Mouse (Mus musculus) CH12.LX (cell line): ENCODE data around the gene Cct8. TPM values are rescaled to one million over a fixed set of nuclear protein-coding genes. Genes with fewer than 3 reads are reported as not detected.

Experiments
- DNase-seq: peaks from one replicate; pipeline ENCODE4 v3.0.0-alpha.2; 2013; ENCODE audit errors: extremely low read depth
- H3K27ac ChIP-seq: 2 replicates; pipeline ENCODE4 v1.5.1; 2012; ENCODE audit warnings: low read depth, mild to moderate bottlenecking, control low read depth, moderate library complexity; ENCODE audit not compliant: insufficient read depth
- H3K27me3 ChIP-seq: replicated peaks from 2 replicates; pipeline ENCODE3; 2012; ENCODE audit warnings: inconsistent platforms
- H3K36me3 ChIP-seq, 2 experiments: replicated peaks in 1 of 2; 2 replicates each; pipeline versions ENCODE3 to v1.6.1; 2012; ENCODE audit warnings: inconsistent platforms in 1 of 2, low read length in 1 of 2, mild to moderate bottlenecking in 1 of 2, mixed read lengths in 1 of 2, moderate library complexity in 1 of 2; ENCODE audit not compliant: control insufficient read depth in 1 of 2, insufficient read depth in 1 of 2
- H3K4me1 ChIP-seq, 2 experiments: 2 replicates each; pipeline ENCODE4 v1.6.1; 2012; ENCODE audit warnings: inconsistent platforms in 1 of 2, moderate library complexity in 1 of 2; ENCODE audit not compliant: insufficient read depth in 2 of 2, control insufficient read depth in 1 of 2
- H3K4me2 ChIP-seq: 2 replicates; pipeline ENCODE4 v1.6.1; 2012; ENCODE audit warnings: low read depth, mild to moderate bottlenecking, control low read depth; ENCODE audit not compliant: poor library complexity, insufficient read depth, severe bottlenecking
- H3K4me3 ChIP-seq, 3 experiments: fragments of 150-350 bp in 1 of 3; sonication (generic) in 1 of 3; replicated peaks in 1 of 3; 2 replicates each; pipeline versions ENCODE3 to v1.5.1; 2011 to 2012; ENCODE audit warnings: low read depth in 2 of 3, low read length in 2 of 3, mild to moderate bottlenecking in 2 of 3, moderate library complexity in 2 of 3, control low read depth in 1 of 3, improper control_type of control experiment in 1 of 3, inconsistent platforms in 1 of 3, mixed read lengths in 1 of 3; ENCODE audit not compliant: poor library complexity in 1 of 3
- H3K79me2 ChIP-seq: replicated peaks from 2 replicates; pipeline ENCODE4 v1.6.1; 2012; ENCODE audit warnings: mild to moderate bottlenecking, moderate library complexity; ENCODE audit not compliant: control insufficient read depth, poor library complexity, insufficient read depth, severe bottlenecking; ENCODE audit errors: extremely low read depth
- H3K9ac ChIP-seq: 2 replicates; pipeline ENCODE4 v1.6.1; 2012; ENCODE audit warnings: low read depth, mild to moderate bottlenecking, control low read depth, moderate library complexity; ENCODE audit not compliant: insufficient read depth
- H3K9me3 ChIP-seq: replicated peaks from 2 replicates; pipeline ENCODE3; 2012; ENCODE audit warnings: low read length, inconsistent platforms, mixed read lengths
- BHLHE40 ChIP-seq: IDR thresholded peaks from 2 replicates; pipeline ENCODE4 v1.6.1; 2011; ENCODE audit warnings: mild to moderate bottlenecking, low read depth, low read length, improper control_type of control experiment
- CHD1 ChIP-seq: IDR thresholded peaks from 2 replicates; pipeline ENCODE4 v1.6.1; 2012; ENCODE audit warnings: low read depth, low read length, improper control_type of control experiment, inconsistent platforms
- CHD2 ChIP-seq: IDR thresholded peaks from 2 replicates; pipeline ENCODE4 v1.6.1; 2011; ENCODE audit warnings: low read length, improper control_type of control experiment
- CTCF ChIP-seq, 2 experiments: IDR thresholded peaks in 1 of 2; conservative IDR thresholded peaks in 1 of 2; 2 replicates each; pipeline ENCODE4 v1.5.1; 2011 to 2012; ENCODE audit warnings: low read depth in 2 of 2, low read length in 2 of 2, improper control_type of control experiment in 1 of 2, inconsistent platforms in 1 of 2, mild to moderate bottlenecking in 1 of 2, moderate library complexity in 1 of 2
- E2F4 ChIP-seq: IDR thresholded peaks from 2 replicates; pipeline ENCODE4 v1.6.1; 2011; ENCODE audit warnings: low read depth, low read length, improper control_type of control experiment; ENCODE audit not compliant: insufficient replicate concordance
- ELF1 ChIP-seq: IDR thresholded peaks from 2 replicates; pipeline ENCODE4 v1.6.1; 2014; ENCODE audit warnings: low read depth, mild to moderate bottlenecking, inconsistent platforms, low read length, improper control_type of control experiment
- EP300 ChIP-seq: IDR thresholded peaks from 2 replicates; pipeline ENCODE4 v1.6.1; 2011; ENCODE audit warnings: low read length, improper control_type of control experiment
- ETS1 ChIP-seq: conservative IDR thresholded peaks from 2 replicates; pipeline ENCODE4 v1.6.1; 2012; ENCODE audit warnings: low read depth, mild to moderate bottlenecking, inconsistent platforms, low read length, improper control_type of control experiment, moderate library complexity
- GABPA ChIP-seq: IDR thresholded peaks from 2 replicates; pipeline ENCODE4 v1.6.1; 2012; ENCODE audit warnings: low read depth, low read length, improper control_type of control experiment, inconsistent platforms; ENCODE audit not compliant: insufficient replicate concordance
- HCFC1 ChIP-seq: IDR thresholded peaks from 2 replicates; pipeline ENCODE4 v1.6.1; 2012; ENCODE audit warnings: low read depth, mild to moderate bottlenecking, inconsistent platforms, low read length, improper control_type of control experiment
- IRF4 ChIP-seq: IDR thresholded peaks from 2 replicates; pipeline ENCODE4 v1.6.1; 2014; ENCODE audit warnings: low read depth, mild to moderate bottlenecking, inconsistent platforms, low read length, improper control_type of control experiment
- JUN ChIP-seq: IDR thresholded peaks from 2 replicates; pipeline ENCODE4 v1.6.1; 2011; ENCODE audit warnings: low read depth, mild to moderate bottlenecking, low read length, improper control_type of control experiment, moderate library complexity; ENCODE audit not compliant: insufficient read depth
- JUND ChIP-seq: conservative IDR thresholded peaks from 2 replicates; pipeline ENCODE4 v1.6.1; 2011; ENCODE audit warnings: low read depth, low read length, improper control_type of control experiment
- KAT2A ChIP-seq: IDR thresholded peaks from 2 replicates; pipeline ENCODE4 v1.6.1; 2012; ENCODE audit warnings: low read length, improper control_type of control experiment, inconsistent platforms; ENCODE audit not compliant: insufficient replicate concordance
- MAFK ChIP-seq: IDR thresholded peaks from 2 replicates; pipeline ENCODE4 v1.6.1; 2011; ENCODE audit warnings: low read length, improper control_type of control experiment; ENCODE audit not compliant: insufficient replicate concordance
- MAX ChIP-seq: IDR thresholded peaks from 2 replicates; pipeline ENCODE4 v1.6.1; 2011; ENCODE audit warnings: low read length, improper control_type of control experiment
- MAZ ChIP-seq: IDR thresholded peaks from 2 replicates; pipeline ENCODE4 v1.6.1; 2012; ENCODE audit warnings: low read depth, mild to moderate bottlenecking, inconsistent platforms, low read length, improper control_type of control experiment, moderate library complexity
- MEF2A ChIP-seq: IDR thresholded peaks from 2 replicates; pipeline ENCODE4 v1.6.1; 2014; ENCODE audit warnings: low read depth, mild to moderate bottlenecking, inconsistent platforms, low read length, improper control_type of control experiment, borderline replicate concordance
- MXI1 ChIP-seq: IDR thresholded peaks from 2 replicates; pipeline ENCODE4 v1.6.1; 2011; ENCODE audit warnings: mild to moderate bottlenecking, low read depth, low read length, improper control_type of control experiment
- MYC ChIP-seq: IDR thresholded peaks from 2 replicates; pipeline ENCODE4 v1.6.1; 2011; ENCODE audit warnings: low read depth, mild to moderate bottlenecking, improper control_type of control experiment, low read length
- NELFE ChIP-seq: IDR thresholded peaks from 2 replicates; pipeline ENCODE4 v1.6.1; 2011; ENCODE audit warnings: low read depth, low read length, improper control_type of control experiment
- NRF1 ChIP-seq: IDR thresholded peaks from 2 replicates; pipeline ENCODE4 v1.6.1; 2014; ENCODE audit warnings: low read depth, mild to moderate bottlenecking, inconsistent platforms, low read length, improper control_type of control experiment, moderate library complexity
- PAX5 ChIP-seq: IDR thresholded peaks from 2 replicates; pipeline ENCODE4 v1.6.1; 2012; ENCODE audit warnings: low read length, inconsistent platforms, mixed read lengths
- POLR2A ChIP-seq: IDR thresholded peaks from 2 replicates; pipeline ENCODE4 v1.6.1; 2011; ENCODE audit warnings: low read depth, mild to moderate bottlenecking, improper control_type of control experiment, low read length
- POLR2AphosphoS2 ChIP-seq: IDR thresholded peaks from 2 replicates; pipeline ENCODE4 v1.6.1; 2011; ENCODE audit warnings: low read depth, low read length, improper control_type of control experiment
- RAD21 ChIP-seq: IDR thresholded peaks from 2 replicates; pipeline ENCODE4 v1.6.1; 2011; ENCODE audit warnings: low read depth, mild to moderate bottlenecking, low read length, improper control_type of control experiment, moderate library complexity
- RCOR1 ChIP-seq: conservative IDR thresholded peaks from 2 replicates; pipeline ENCODE4 v1.6.1; 2012; ENCODE audit warnings: low read depth, mild to moderate bottlenecking, inconsistent platforms, low read length, improper control_type of control experiment
- SIN3A ChIP-seq: IDR thresholded peaks from 2 replicates; pipeline ENCODE4 v1.6.1; 2012; ENCODE audit warnings: low read length, improper control_type of control experiment, inconsistent platforms
- SMC3 ChIP-seq: IDR thresholded peaks from 2 replicates; pipeline ENCODE4 v1.6.1; 2011; ENCODE audit warnings: low read depth, low read length, improper control_type of control experiment
- TBP ChIP-seq: conservative IDR thresholded peaks from 2 replicates; pipeline ENCODE4 v1.6.1; 2011; ENCODE audit warnings: low read depth, low read length, improper control_type of control experiment
- TCF12 ChIP-seq: IDR thresholded peaks from 2 replicates; pipeline ENCODE4 v1.6.1; 2014; ENCODE audit warnings: low read depth, mild to moderate bottlenecking, inconsistent platforms, low read length, improper control_type of control experiment
- UBTF ChIP-seq: IDR thresholded peaks from 2 replicates; pipeline ENCODE4 v1.6.1; 2012; ENCODE audit warnings: low read depth, mild to moderate bottlenecking, inconsistent platforms, low read length, improper control_type of control experiment, moderate library complexity
- USF1 ChIP-seq: IDR thresholded peaks from 2 replicates; pipeline ENCODE4 v1.6.1; 2014; ENCODE audit warnings: low read depth, mild to moderate bottlenecking, inconsistent platforms, low read length, improper control_type of control experiment
- USF2 ChIP-seq: conservative IDR thresholded peaks from 2 replicates; pipeline ENCODE4 v1.6.1; 2011; ENCODE audit warnings: low read depth, low read length, improper control_type of control experiment
- ZC3H11A ChIP-seq: IDR thresholded peaks from 2 replicates; pipeline ENCODE4 v1.6.1; 2012; ENCODE audit warnings: low read depth, mild to moderate bottlenecking, inconsistent platforms, low read length, improper control_type of control experiment
- ZKSCAN1 ChIP-seq: IDR thresholded peaks from 2 replicates; pipeline ENCODE4 v1.6.1; 2012; ENCODE audit warnings: low read depth, inconsistent platforms, low read length, improper control_type of control experiment, borderline replicate concordance
- ZMIZ1 ChIP-seq: IDR thresholded peaks from 2 replicates; pipeline ENCODE4 v1.6.1; 2012; ENCODE audit warnings: low read depth, mild to moderate bottlenecking, inconsistent platforms, low read length, improper control_type of control experiment
- ZNF384 ChIP-seq: IDR thresholded peaks from 2 replicates; pipeline ENCODE4 v1.6.1; 2012; ENCODE audit warnings: low read depth, low read length, improper control_type of control experiment, inconsistent platforms
- dilution Hi-C: fragments of 300-500 bp; cut with MboI; formaldehyde crosslinking; loops from 2 replicates; pipeline ENCODE4 v1.14.3; 2020; ENCODE audit warnings: low sequenced_read_pairs; ENCODE audit not compliant: extremely low pct_unique_long_range_greater_than_20kb, extremely low pct_ligation_motif_present
- in situ Hi-C: fragments of 300-500 bp; cut with MboI; formaldehyde crosslinking; loops from 3 replicates; pipeline ENCODE4 v1.14.3; 2019; ENCODE audit warnings: low sequenced_read_pairs, low pct_ligation_motif_present, low pct_unique_long_range_greater_than_20kb, mixed read lengths
- polyA plus RNA-seq: library from polyadenylated mRNA; unstranded; fragments of >175 nt; gene quantifications from 2 replicates; pipeline ENCODE4 v1.2.1, GENCODE M21; 2012; ENCODE audit warnings: low read depth; ENCODE audit not compliant: insufficient read length
- total RNA-seq, 2 experiments: library from RNA; depleted of rRNA; stranded (reverse); fragments of 300-350 nt in 1 of 2; fragments of >200 nt in 1 of 2; gene quantifications; 2 replicates each; pipeline ENCODE4 v1.2.3; 2012 to 2014

Gene Cct8
- total and polyA plus RNA-seq, 3 experiments: 350 to 1,169 (median 863) TPM

DNA sequence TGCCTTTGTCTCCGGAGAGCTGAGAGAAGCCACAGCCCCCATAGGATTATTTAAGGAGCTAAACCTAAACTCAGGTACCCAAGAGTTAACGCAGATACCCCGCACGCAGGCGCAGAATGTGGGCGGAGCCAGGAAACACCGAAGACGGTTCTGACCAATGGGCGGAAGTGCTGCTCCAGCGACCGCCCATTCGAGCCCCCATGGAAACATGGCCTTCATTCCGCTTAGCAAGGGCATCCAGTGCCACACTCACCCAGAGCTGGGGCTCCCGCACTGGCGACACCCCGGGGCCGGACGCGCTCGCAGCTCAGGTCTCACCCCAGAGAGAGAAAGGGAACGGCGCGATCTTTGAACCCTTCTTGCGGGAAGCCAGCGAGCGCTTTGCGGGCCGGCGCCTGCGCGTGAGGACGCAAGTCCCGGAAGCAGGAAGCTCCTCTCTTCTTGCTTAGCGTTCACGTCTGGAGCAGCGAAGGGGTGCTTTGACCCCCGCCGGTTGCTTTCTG is 55.4 kb downstream of the Cct8 start, which contains the start of gene Rwdd2b:
Rwdd2b (minus strand) TSS at position 390 of the 503 bp plus-strand sequence.
- dilution Hi-C loops (no loop called here), in situ Hi-C loops (no loop called here)
- H3K9ac ChIP-seq: peak within 1 kb of the TSS; percentile 65
- H3K79me2 ChIP-seq: no peaks in the 10 kb centered on the region
- peak within 1 kb of the TSS; percentile 63 to 83 (median 76) for H3K4me3 ChIP-seq
- peak; percentile 99 for DNase-seq
- H3K36me3 ChIP-seq: peaks cover 10 to 21% of the 10 kb centered on the region in 2 experiments
- H3K27me3 ChIP-seq: no peaks in the 10 kb centered on the region
- H3K9me3 ChIP-seq: no peaks in the 10 kb centered on the region
- peak within 1 kb of the TSS; percentile 93 for H3K4me2 ChIP-seq
- peaks cover 3 to 23% of the 10 kb centered on the region in 2 experiments; a peak in 2 of 4 replicates for H3K4me1 ChIP-seq
- peak within 1 kb of the TSS; percentile 42 for H3K27ac ChIP-seq
- TF ChIP-seq PAX5 (no peak), EP300 (no peak), MYC (peak; percentile 15; the same call in 1 of the 2 replicates), USF2 (no peak), BHLHE40 (no peak), UBTF (0 out of 2 replicates have a peak, but pooled peaks have one; percentile 33), ZMIZ1 (peak; percentile 46; the same call in 1 of the 2 replicates), GABPA (no peak), POLR2A (peak; percentile 92), MAFK (no peak), ZNF384 (no peak; the same call in 1 of the 2 replicates), NRF1 (peak; percentile 88), MXI1 (peak; percentile 49; the same call in 1 of the 2 replicates), KAT2A (0 out of 2 replicates have a peak, but pooled peaks have one; percentile 5), CHD2 (peak; percentile 13; the same call in 1 of the 2 replicates), JUN (no peak), CTCF (conservative IDR thresholded peaks at IDR 0.05 in 1 of 2, IDR thresholded peaks at IDR 0.05 in 1 of 2; ENCODE audit: low read depth in 2 of 2, low read length in 2 of 2) (no peak), USF1 (no peak), E2F4 (no peak), RCOR1 (no peak), MAZ (no peak), NELFE (peak; percentile 89), ETS1 (no peak), MAX (no peak; the same call in 1 of the 2 replicates), CHD1 (no peak), IRF4 (peak; percentile 21; the same call in 1 of the 2 replicates), SMC3 (no peak), SIN3A (peak; percentile 71; the same call in 1 of the 2 replicates), RAD21 (no peak), POLR2AphosphoS2 (peak; percentile 77; the same call in 1 of the 2 replicates), JUND (no peak), TCF12 (peak; percentile 88), ELF1 (peak; percentile 99), ZKSCAN1 (no peak), TBP (peak; percentile 84), HCFC1 (peak; percentile 74), MEF2A (peak; percentile 20; the same call in 1 of the 2 replicates), ZC3H11A (no peak)
